Mouse (Mus musculus) limb, embryonic 10.5 days (tissue): Measurements from ENCODE around the gene Tox2. TPM values are rescaled to one million over a fixed set of nuclear protein-coding genes. Genes with fewer than 3 reads are reported as not detected.

ENCODE experiments used
- DNase-seq: peaks from one replicate; pipeline ENCODE4 v3.0.0-alpha.2; 2017; ENCODE audit warnings: low spot score
- H3K27ac ChIP-seq: fragments of 300-500 bp; sonication (generic); 2 replicates; pipeline ENCODE4 v1.5.1; 2016; ENCODE audit warnings: mild to moderate bottlenecking
- H3K27me3 ChIP-seq: fragments of 300-500 bp; sonication (generic); 2 replicates; pipeline ENCODE4 v1.6.1; 2016; ENCODE audit warnings: low read depth, mild to moderate bottlenecking; ENCODE audit not compliant: poor library complexity, severe bottlenecking
- H3K36me3 ChIP-seq: fragments of 300-500 bp; sonication (generic); 2 replicates; pipeline ENCODE4 v1.6.1; 2016; ENCODE audit warnings: mild to moderate bottlenecking, moderate library complexity
- H3K4me1 ChIP-seq: fragments of 300-500 bp; sonication (generic); 2 replicates; pipeline ENCODE4 v1.6.1; 2016
- H3K4me3 ChIP-seq: fragments of 300-500 bp; sonication (generic); 2 replicates; pipeline ENCODE4 v1.5.1; 2016; ENCODE audit warnings: mild to moderate bottlenecking, moderate library complexity
- H3K9me3 ChIP-seq: fragments of 300-500 bp; sonication (generic); replicated peaks from 2 replicates; pipeline ENCODE4 v1.6.1; 2016; ENCODE audit warnings: mild to moderate bottlenecking
- WGBS: fragments of 180-500 bp; shearing (Covaris S2); methylation state at CpG from one replicate; pipeline ENCODE4 v1.1.7; 2016; 5-methylcytosine and 5-hydroxymethylcytosine counted together
- polyA plus RNA-seq: library from polyadenylated mRNA; unstranded; fragments of >200 nt; fragmentation: Nextera tagmentation; extraction: Ambion mirVana; gene quantifications from 2 replicates; pipeline ENCODE4 v1.2.1, GENCODE M21; 2016

Gene Tox2
- 0.48 and 1.8 TPM in 2 replicates for polyA plus RNA-seq

- Histone ChIP-seq H3K27ac (no peak within 1 kb of the TSS; the same call in 1 of the 2 replicates), H3K36me3 (no peaks in the 10 kb centered on the region), H3K9me3 (no peaks in the 10 kb centered on the region; the same call in 1 of the 2 replicates), H3K4me1 (peaks cover 33% of the 10 kb centered on the region), H3K27me3 (peaks cover 80% of the 10 kb centered on the region), H3K4me3 (peak within 1 kb of the TSS; percentile 58)
- DNase-seq = peak; percentile 73
- WGBS = under 1% methylated on average over 69 of the region's 79 CpGs
Measured at GRCm38 (mm10) chr2:163202884-163203634, at the start of gene Tox2. Gene Tox2, plus strand, starts transcription at chr2:163203125.

GRCm38 (mm10) chr2:163154673-163155072, 48.3 kb upstream of the Tox2 start:
- no peaks in the 10 kb centered on the region for H3K4me1 ChIP-seq

DNA sequence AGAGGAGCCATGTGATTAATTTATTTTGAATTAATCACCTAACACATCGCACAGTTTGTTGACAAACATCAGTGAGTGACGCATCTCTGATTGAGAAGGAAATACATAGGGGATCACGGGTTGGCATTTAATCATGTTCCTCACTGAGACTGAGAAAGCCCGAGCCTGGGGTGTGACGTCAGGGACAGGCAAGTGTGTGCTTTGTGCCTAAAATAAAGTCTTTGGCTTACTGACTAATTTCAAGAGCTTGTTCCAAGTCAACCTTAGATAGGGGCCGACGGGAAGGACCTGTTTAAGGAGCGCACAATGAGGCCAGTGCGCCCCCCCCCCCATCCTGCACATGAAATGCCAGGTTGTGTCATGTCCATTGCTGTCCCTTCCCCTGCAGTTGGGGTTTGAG, 43.9 kb upstream of the Tox2 start:
- WGBS = 92% methylated on average over 9 of the region's 9 CpGs

More at GRCm38 (mm10) chr2:163154673-163155072, 48.3 kb upstream of the Tox2 start:
- no peaks in the 10 kb centered on the region for H3K36me3 ChIP-seq
- no peak overlapping the region for H3K4me3 ChIP-seq
- H3K27me3 ChIP-seq = no peaks in the 10 kb centered on the region
- no peaks in the 10 kb centered on the region for H3K9me3 ChIP-seq
- DNase-seq = no peak
- no peak overlapping the region for H3K27ac ChIP-seq
- 93% methylated on average over 8 of the region's 8 CpGs for WGBS

DNA sequence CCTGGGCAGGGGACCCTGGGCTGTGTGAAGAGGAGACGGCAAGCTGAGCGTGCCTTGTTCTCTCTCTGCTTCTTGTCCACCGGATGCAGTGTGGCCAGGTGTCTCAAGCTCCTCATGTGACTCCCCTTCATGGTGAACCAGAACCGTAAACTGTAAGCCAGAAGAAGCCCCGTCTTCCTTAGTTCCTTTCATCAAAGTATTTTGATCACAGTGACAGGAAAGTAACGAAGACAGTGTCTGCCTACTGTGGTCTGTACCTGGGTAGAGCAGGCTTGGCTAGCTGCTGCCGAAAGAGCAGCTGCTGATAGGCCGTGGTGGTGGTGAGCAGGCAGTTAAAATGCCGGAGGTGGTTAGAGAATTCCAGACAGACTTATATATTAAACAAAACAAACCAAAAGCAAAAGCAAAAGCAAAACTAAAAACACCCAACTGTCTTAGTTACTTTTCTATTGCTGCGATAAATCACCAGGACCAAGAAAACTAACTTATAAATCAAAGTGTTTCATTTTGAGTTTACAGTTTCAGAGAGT, 38.4 kb upstream of the Tox2 start:
- Histone ChIP-seq H3K9me3 (no peaks in the 10 kb centered on the region), H3K4me1 (peaks cover 5% of the 10 kb centered on the region; the same call in 1 of the 2 replicates), H3K27ac (no peak overlapping the region), H3K27me3 (no peaks in the 10 kb centered on the region), H3K4me3 (no peak overlapping the region), H3K36me3 (no peaks in the 10 kb centered on the region)
- DNase-seq = no peak
- WGBS = 72% methylated on average over 10 of the region's 10 CpGs

More for the DNA sequence above, 43.9 kb upstream of the Tox2 start:
- Histone ChIP-seq H3K4me3 (no peak overlapping the region), H3K4me1 (no peaks in the 10 kb centered on the region), H3K36me3 (no peaks in the 10 kb centered on the region), H3K27me3 (no peaks in the 10 kb centered on the region), H3K27ac (no peak overlapping the region), H3K9me3 (no peaks in the 10 kb centered on the region)
- no peak for DNase-seq

DNA sequence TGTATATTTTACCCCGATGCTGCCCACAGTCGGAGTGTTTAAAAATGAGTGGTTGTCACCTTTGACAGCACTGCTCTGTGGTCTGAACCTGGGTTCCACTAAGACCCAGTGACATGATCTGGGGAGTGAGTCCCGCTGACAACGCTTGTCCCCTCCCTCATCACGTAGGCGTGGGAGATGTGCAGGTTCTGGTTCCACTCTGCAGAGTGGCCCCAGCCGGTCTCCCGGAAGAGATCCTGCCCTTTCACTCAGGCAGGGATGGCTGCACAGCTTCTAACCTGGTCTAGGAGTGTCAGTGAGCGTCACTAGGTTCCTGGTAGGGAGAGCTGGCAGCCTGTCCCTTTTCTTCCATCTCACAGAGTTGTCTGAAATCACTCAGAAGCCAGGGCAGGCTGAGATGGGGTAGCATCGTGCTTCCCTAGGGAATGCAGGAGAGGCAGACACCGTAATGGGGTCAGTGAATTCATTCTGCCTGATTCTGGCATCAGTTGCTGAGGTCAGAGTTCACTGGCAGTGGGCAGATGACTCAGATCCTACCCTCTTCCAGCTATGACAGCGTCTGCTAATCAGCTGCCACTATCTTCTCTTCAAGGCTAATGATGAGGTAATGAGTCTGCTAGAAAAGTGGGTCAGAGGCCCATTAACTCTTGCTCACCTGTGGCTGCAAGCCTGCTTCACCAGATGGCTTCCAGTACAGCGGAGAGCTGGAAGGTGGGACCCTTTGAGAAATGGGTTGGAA, 36.7 kb upstream of the Tox2 start:
- WGBS = 62% methylated on average over 13 of the region's 13 CpGs

GRCm38 (mm10) chr2:163171891-163172290, 31.0 kb upstream of the Tox2 start:
- Histone ChIP-seq H3K36me3 (no peaks in the 10 kb centered on the region), H3K27ac (no peak overlapping the region), H3K4me1 (0 out of 2 replicates have a peak, but pooled peaks cover 2% of the 10 kb centered on the region), H3K27me3 (0 out of 2 replicates have a peak, but pooled peaks cover 4% of the 10 kb centered on the region), H3K9me3 (no peaks in the 10 kb centered on the region), H3K4me3 (no peak overlapping the region)
- DNase-seq = no peak
- 89% methylated on average over 11 of the region's 11 CpGs for whole genome bisulfite sequencing

More for the DNA sequence above, 36.7 kb upstream of the Tox2 start:
- no peak for DNase-seq
- Histone ChIP-seq H3K27me3 (no peaks in the 10 kb centered on the region), H3K4me3 (no peak overlapping the region), H3K27ac (no peak overlapping the region), H3K36me3 (no peaks in the 10 kb centered on the region), H3K4me1 (peaks cover 5% of the 10 kb centered on the region; the same call in 1 of the 2 replicates), H3K9me3 (no peaks in the 10 kb centered on the region)

GRCm38 (mm10) chr2:163174066-163174465, 28.9 kb upstream of the Tox2 start:
- Histone ChIP-seq H3K36me3 (no peaks in the 10 kb centered on the region), H3K9me3 (no peaks in the 10 kb centered on the region), H3K27me3 (0 out of 2 replicates have a peak, but pooled peaks cover 4% of the 10 kb centered on the region), H3K4me1 (0 out of 2 replicates have a peak, but pooled peaks cover 2% of the 10 kb centered on the region), H3K27ac (no peak overlapping the region), H3K4me3 (no peak overlapping the region)
- WGBS = 86% methylated on average over 7 of the region's 7 CpGs
- no peak for DNase-seq

GRCm38 (mm10) chr2:163175831-163176230, 27.1 kb upstream of the Tox2 start:
- no peak overlapping the region for H3K27ac ChIP-seq
- no peak for DNase-seq
- 0 out of 2 replicates have a peak, but pooled peaks cover 4% of the 10 kb centered on the region for H3K27me3 ChIP-seq
- no peaks in the 10 kb centered on the region for H3K36me3 ChIP-seq
- 92% methylated on average over 8 of the region's 8 CpGs for WGBS
- no peak overlapping the region for H3K4me3 ChIP-seq
- H3K4me1 ChIP-seq = 0 out of 2 replicates have a peak, but pooled peaks cover 2% of the 10 kb centered on the region
- no peaks in the 10 kb centered on the region for H3K9me3 ChIP-seq

- Histone ChIP-seq H3K4me1 (0 out of 2 replicates have a peak, but pooled peaks cover 2% of the 10 kb centered on the region), H3K4me3 (no peak overlapping the region), H3K36me3 (no peaks in the 10 kb centered on the region), H3K27me3 (0 out of 2 replicates have a peak, but pooled peaks cover 4% of the 10 kb centered on the region), H3K9me3 (no peaks in the 10 kb centered on the region), H3K27ac (no peak overlapping the region)
- 72% methylated on average over 7 of the region's 7 CpGs for WGBS
- no peak for DNase-seq
Measured at GRCm38 (mm10) chr2:163176502-163176901, 26.4 kb upstream of the Tox2 start.

- WGBS = 83% methylated on average over 11 of the region's 11 CpGs
- H3K4me1 ChIP-seq = peaks cover 19% of the 10 kb centered on the region
- H3K4me3 ChIP-seq = no peak overlapping the region
- H3K27ac ChIP-seq = no peak overlapping the region
- no peaks in the 10 kb centered on the region for H3K36me3 ChIP-seq
- H3K9me3 ChIP-seq = no peaks in the 10 kb centered on the region
- no peak for DNase-seq
- no peaks in the 10 kb centered on the region for H3K27me3 ChIP-seq
Measured at GRCm38 (mm10) chr2:163187552-163187951, 15.4 kb upstream of the Tox2 start.

GRCm38 (mm10) chr2:163189596-163189995, 13.3 kb upstream of the Tox2 start:
- no peaks in the 10 kb centered on the region for H3K9me3 ChIP-seq
- no peaks in the 10 kb centered on the region for H3K36me3 ChIP-seq
- H3K4me3 ChIP-seq = no peak overlapping the region
- peak overlapping the region; percentile 55; the same call in 1 of the 2 replicates for H3K27ac ChIP-seq
- WGBS = 28% methylated on average over 5 of the region's 5 CpGs
- peaks cover 30% of the 10 kb centered on the region for H3K4me1 ChIP-seq
- DNase-seq = no peak
- no peaks in the 10 kb centered on the region for H3K27me3 ChIP-seq

DNA sequence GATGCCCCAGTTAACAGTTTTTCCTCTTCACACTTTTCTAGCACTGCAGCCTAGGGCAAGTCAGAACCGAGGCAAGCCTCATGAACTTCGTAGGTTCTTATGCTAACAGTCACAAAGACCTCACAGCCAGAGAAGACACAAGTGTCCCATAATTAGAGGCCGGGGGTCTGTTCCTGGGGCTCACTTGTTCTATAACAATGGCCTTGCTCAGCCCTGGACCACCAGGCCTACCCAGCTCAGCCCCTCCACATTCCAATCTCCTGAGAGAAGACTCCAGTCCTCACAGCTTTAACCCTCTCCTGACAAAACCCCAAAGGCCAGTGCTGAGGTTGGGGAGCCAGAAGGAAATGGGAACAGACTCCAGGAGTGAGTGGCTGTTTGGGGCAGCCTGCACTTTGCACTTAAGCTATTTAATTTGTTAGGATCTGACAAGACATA, 12.9 kb upstream of the Tox2 start:
- H3K4me3 ChIP-seq = no peak overlapping the region

More for the DNA sequence above, 12.9 kb upstream of the Tox2 start:
- no peaks in the 10 kb centered on the region for H3K36me3 ChIP-seq
- no peaks in the 10 kb centered on the region for H3K9me3 ChIP-seq
- H3K27me3 ChIP-seq = no peaks in the 10 kb centered on the region
- H3K4me1 ChIP-seq = peaks cover 32% of the 10 kb centered on the region
- no peak for DNase-seq
- peak overlapping the region; percentile 55; the same call in 1 of the 2 replicates for H3K27ac ChIP-seq
- 10% methylated on average over 3 of the region's 3 CpGs for WGBS
